Mouse (Mus musculus) CH12.LX (cell line): ENCODE results near the gene Gm45213.

Experiments
- CTCF ChIP-seq, 2 experiments: IDR thresholded peaks in 1 of 2; conservative IDR thresholded peaks in 1 of 2; 2 replicates each; pipeline ENCODE4 v1.5.1; 2011 to 2012; ENCODE audit warnings: low read depth in 2 of 2, low read length in 2 of 2, improper control_type of control experiment in 1 of 2, inconsistent platforms in 1 of 2, mild to moderate bottlenecking in 1 of 2, moderate library complexity in 1 of 2
- EP300 ChIP-seq: IDR thresholded peaks from 2 replicates; pipeline ENCODE4 v1.6.1; 2011; ENCODE audit warnings: low read length, improper control_type of control experiment
- HCFC1 ChIP-seq: IDR thresholded peaks from 2 replicates; pipeline ENCODE4 v1.6.1; 2012; ENCODE audit warnings: low read depth, mild to moderate bottlenecking, inconsistent platforms, low read length, improper control_type of control experiment
- MEF2A ChIP-seq: IDR thresholded peaks from 2 replicates; pipeline ENCODE4 v1.6.1; 2014; ENCODE audit warnings: low read depth, mild to moderate bottlenecking, inconsistent platforms, low read length, improper control_type of control experiment, borderline replicate concordance
- MXI1 ChIP-seq: IDR thresholded peaks from 2 replicates; pipeline ENCODE4 v1.6.1; 2011; ENCODE audit warnings: mild to moderate bottlenecking, low read depth, low read length, improper control_type of control experiment
- NELFE ChIP-seq: IDR thresholded peaks from 2 replicates; pipeline ENCODE4 v1.6.1; 2011; ENCODE audit warnings: low read depth, low read length, improper control_type of control experiment
- POLR2A ChIP-seq: IDR thresholded peaks from 2 replicates; pipeline ENCODE4 v1.6.1; 2011; ENCODE audit warnings: low read depth, mild to moderate bottlenecking, improper control_type of control experiment, low read length
- SMC3 ChIP-seq: IDR thresholded peaks from 2 replicates; pipeline ENCODE4 v1.6.1; 2011; ENCODE audit warnings: low read depth, low read length, improper control_type of control experiment
- TBP ChIP-seq: conservative IDR thresholded peaks from 2 replicates; pipeline ENCODE4 v1.6.1; 2011; ENCODE audit warnings: low read depth, low read length, improper control_type of control experiment
- TCF12 ChIP-seq: IDR thresholded peaks from 2 replicates; pipeline ENCODE4 v1.6.1; 2014; ENCODE audit warnings: low read depth, mild to moderate bottlenecking, inconsistent platforms, low read length, improper control_type of control experiment
- USF1 ChIP-seq: IDR thresholded peaks from 2 replicates; pipeline ENCODE4 v1.6.1; 2014; ENCODE audit warnings: low read depth, mild to moderate bottlenecking, inconsistent platforms, low read length, improper control_type of control experiment
- USF2 ChIP-seq: conservative IDR thresholded peaks from 2 replicates; pipeline ENCODE4 v1.6.1; 2011; ENCODE audit warnings: low read depth, low read length, improper control_type of control experiment
- ZC3H11A ChIP-seq: IDR thresholded peaks from 2 replicates; pipeline ENCODE4 v1.6.1; 2012; ENCODE audit warnings: low read depth, mild to moderate bottlenecking, inconsistent platforms, low read length, improper control_type of control experiment

DNA sequence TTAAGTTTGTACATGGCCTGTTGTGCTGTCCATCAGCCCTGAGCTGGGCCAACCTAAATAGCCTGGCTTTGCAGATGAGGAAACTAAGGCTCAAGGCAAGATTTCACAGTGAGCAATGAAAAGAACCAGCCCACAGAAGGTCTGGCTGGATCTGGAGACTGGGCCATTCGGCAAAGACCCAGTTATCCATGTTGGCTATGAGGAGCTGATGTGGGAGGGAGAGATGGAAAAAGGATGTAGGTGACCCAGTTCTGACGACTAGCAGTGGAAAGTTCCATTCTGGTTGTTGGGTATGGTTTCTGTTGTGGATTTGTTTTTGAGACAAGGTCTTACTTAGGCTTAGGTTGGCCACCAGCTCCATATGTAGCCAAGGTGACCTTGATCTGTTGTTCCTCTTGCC lies 44.7 kb downstream of the Gm45213 start:
- TF ChIP-seq CTCF (conservative IDR thresholded peaks at IDR 0.05 in 1 of 2, IDR thresholded peaks at IDR 0.05 in 1 of 2; ENCODE audit: low read depth in 2 of 2, low read length in 2 of 2) (no peak), MEF2A (no peak), TCF12 (no peak), EP300 (peak; percentile 55; the same call in 1 of the 2 replicates), NELFE (no peak), USF1 (no peak), MXI1 (no peak), TBP (no peak), HCFC1 (no peak), POLR2A (no peak), SMC3 (no peak), USF2 (no peak), ZC3H11A (no peak)
